Mouse (Mus musculus) gastrocnemius, postnatal 25 days (tissue): ENCODE measurements around the gene Sppl2c. TPM values are rescaled to one million over a fixed set of nuclear protein-coding genes. Genes with fewer than 3 reads are reported as not detected.
A peak's percentile ranks its signal among the peaks of the same experiment; 100 is the strongest.
"Not testable (repeated sequence)": the region's sequence is repeated elsewhere in the genome, so short reads cannot be mapped to it uniquely, and the experiment has no call there.

Experiments
- DNase-seq: peaks from one replicate; pipeline ENCODE4 v3.0.0; 2022
- total RNA-seq, 2 experiments: library from RNA; stranded (reverse); gene quantifications; 1 replicate in 1 of 2; 2 replicates in 1 of 2; pipeline ENCODE4 v1.2.3; 2021

Sppl2c gene
- total RNA-seq, 2 experiments from 2014 or later: not detected

- no peak for DNase-seq
These were observed 9.7 kb downstream of the Sppl2c start for GRCm38 (mm10) chr11:104195791-104196190.

- no peak for DNase-seq
These were observed 11.7 kb downstream of the Sppl2c start for GRCm38 (mm10) chr11:104197861-104198260.

GRCm38 (mm10) chr11:104203271-104203670 is 17.1 kb downstream of the Sppl2c start:
- no peak for DNase-seq

- no peak for DNase-seq
These were observed 20.4 kb downstream of the Sppl2c start for GRCm38 (mm10) chr11:104206573-104206972.

- no peak for DNase-seq
These were observed 22.9 kb downstream of the Sppl2c start for GRCm38 (mm10) chr11:104209041-104209440.

GRCm38 (mm10) chr11:104211251-104211650 is 25.1 kb downstream of the Sppl2c start:
- DNase-seq: no peak

- DNase-seq: not testable (repeated sequence)
These were observed 28.0 kb downstream of the Sppl2c start for GRCm38 (mm10) chr11:104214128-104214527.

- DNase-seq: no peak
These were observed 31.9 kb downstream of the Sppl2c start for GRCm38 (mm10) chr11:104218075-104218474.

- DNase-seq: no peak
These were observed 34.2 kb downstream of the Sppl2c start for GRCm38 (mm10) chr11:104220291-104220690.

- no peak for DNase-seq
These were observed 35.6 kb downstream of the Sppl2c start for GRCm38 (mm10) chr11:104221751-104222150.

- DNase-seq: no peak
These were observed 37.2 kb downstream of the Sppl2c start for GRCm38 (mm10) chr11:104223301-104223700.

GRCm38 (mm10) chr11:104229391-104229790 is 43.3 kb downstream of the Sppl2c start:
- no peak for DNase-seq

GRCm38 (mm10) chr11:104230066-104230778 is 44.1 kb downstream of the Sppl2c start:
- DNase-seq: no peak

GRCm38 (mm10) chr11:104231041-104231911 is 45.1 kb downstream of the Sppl2c start, which contains the start of gene Mapt:
Mapt (plus strand) TSS chr11:104231390.
- DNase-seq: peak; percentile 89

GRCm38 (mm10) chr11:104232141-104233061 is 46.3 kb downstream of the Sppl2c start:
- no peak for DNase-seq

- no peak for DNase-seq
These were observed 47.0 kb downstream of the Sppl2c start for GRCm38 (mm10) chr11:104233101-104233500.

- no peak for DNase-seq
These were observed 47.6 kb downstream of the Sppl2c start for GRCm38 (mm10) chr11:104233574-104234206.

GRCm38 (mm10) chr11:104234680-104235079 is 48.6 kb downstream of the Sppl2c start:
- no peak for DNase-seq

GRCm38 (mm10) chr11:104235881-104236280 is 49.8 kb downstream of the Sppl2c start:
- no peak for DNase-seq

GRCm38 (mm10) chr11:104237226-104237625 is 51.1 kb downstream of the Sppl2c start:
- DNase-seq: peak; percentile 76

GRCm38 (mm10) chr11:104237958-104238747 is 52.0 kb downstream of the Sppl2c start:
- no peak for DNase-seq
